Mouse (Mus musculus) kidney, postnatal 14 days (tissue): ENCODE measurements around the gene Cacng4.
A peak's percentile ranks its signal among the peaks of the same experiment; 100 is the strongest.

ENCODE experiments used
- DNase-seq: peaks from one replicate; pipeline ENCODE4 v3.0.0; 2022; ENCODE audit warnings: mixed read lengths

The Cacng4 gene

DNA sequence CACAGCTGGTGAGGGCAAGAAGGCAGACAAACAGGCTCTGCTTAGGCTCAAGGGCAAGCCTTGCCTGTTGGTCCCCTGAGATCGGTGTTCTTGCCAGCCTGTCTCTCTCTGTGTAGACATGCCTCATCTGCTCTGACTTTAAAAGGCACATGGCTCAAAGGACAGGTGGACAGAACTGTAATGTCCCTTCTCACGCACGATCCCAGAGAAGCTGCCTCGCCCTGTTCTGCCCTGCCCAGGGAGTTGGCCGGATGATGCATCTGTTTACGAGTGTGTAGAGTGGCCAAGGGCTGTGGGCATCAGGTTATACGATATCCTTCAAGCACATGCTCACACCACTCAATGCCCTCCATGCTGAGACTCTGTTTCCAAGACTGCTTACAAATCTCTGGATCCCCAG is 80.0 kb downstream of the Cacng4 start:
- DNase-seq = no peak

DNA sequence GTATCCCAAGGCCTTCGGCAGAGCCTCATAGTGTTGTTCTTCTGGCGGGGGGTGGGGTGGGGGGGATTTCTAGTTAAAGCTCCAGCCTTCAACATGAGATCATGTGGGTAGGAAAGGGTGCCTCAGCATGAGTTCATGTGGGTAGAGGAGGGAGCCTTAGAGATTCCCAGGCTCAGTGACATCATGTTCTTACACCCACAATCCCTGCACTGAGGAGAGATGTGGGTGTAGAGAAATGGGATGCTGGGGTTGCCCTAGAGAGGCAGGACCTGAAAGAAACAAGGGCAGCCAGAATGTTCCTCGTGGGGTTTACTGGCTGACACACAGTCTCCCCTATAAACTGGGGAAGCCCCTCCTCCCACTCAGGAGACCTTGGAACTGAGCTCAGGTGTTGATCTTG is 84.0 kb downstream of the Cacng4 start:
- no peak for DNase-seq

DNA sequence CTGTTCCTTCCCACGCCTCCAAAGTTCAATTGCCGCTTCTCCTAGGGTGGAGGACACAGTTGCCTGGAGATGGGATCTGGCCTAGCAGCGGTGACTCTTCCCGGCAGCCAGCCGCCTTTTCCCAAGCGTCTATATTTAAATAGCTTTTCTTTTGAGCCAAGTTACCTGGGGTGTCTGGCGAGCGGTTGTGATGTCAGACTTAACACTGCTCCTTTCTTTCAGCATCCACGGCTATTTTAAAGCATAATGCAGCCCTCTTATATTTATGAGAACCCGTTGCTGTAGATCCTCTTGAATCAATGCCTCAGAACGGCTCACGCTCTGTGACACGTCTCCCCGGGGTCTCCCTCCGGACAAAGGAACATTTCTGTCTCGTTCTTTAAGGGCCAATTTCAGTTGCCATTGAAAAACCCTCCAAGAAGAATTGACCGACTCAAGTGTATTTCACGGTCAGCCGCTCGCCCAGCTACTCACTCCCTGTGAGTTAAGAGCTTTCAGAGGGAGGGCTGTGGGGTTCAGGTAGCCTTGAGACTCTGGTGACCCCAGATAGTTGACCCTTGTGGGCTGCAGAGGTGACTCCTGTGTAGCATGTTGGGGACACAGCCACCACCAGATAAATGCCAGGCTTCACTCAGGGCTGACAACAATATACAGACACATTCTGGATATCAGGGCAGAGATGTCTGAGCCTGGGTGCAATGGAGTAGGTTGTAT is 86.3 kb downstream of the Cacng4 start:
- DNase-seq = no peak

DNA sequence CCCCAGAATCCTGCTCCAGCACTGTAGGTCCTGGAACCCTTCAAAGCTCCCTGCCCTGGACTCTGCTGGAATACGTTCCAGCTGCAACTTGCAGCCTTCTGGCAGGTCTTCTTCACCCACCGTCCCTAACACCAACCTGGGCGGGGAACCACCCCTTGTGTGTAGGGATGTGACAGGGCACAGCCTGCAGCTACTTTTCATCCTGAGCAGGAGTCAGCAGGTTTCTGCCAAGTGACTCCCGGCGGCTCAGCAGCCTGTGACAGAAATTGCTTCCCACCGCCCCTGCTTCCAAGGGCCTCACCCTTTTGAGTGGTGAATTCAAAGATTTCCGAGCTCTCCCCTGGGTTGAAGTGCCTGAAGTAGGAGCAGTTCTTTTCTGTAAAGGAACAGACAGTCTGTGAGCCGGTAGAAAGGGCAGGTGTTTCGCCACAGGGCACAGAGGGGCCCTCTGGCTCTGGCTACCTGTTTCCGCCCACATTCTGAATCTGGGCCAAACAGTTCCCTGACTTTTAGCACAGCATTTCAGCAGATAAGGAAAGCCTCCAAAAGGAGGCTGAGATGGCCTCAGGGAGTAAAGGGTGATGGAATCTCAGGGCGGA is 88.8 kb downstream of the Cacng4 start:
- DNase-seq = peak; percentile 32

DNA sequence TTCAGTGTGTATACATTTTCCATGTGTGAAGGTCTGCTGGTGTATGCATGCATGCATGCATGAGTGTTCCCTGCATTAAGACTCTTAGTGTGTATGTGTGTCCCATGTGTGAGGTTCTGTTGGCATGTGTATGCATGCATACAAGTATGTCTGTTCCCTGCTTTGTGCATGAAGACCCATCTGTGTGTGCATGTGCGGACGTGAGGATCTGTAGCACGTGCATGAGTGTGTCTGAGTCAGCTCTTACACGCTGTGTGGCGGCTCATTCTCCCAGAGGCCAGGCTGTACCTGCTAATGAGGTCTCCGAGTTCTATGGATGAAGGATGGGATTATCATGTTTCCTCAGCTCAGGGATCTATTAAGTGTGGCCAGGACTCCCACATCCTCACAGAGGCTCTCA is 89.3 kb downstream of the Cacng4 start:
- no peak for DNase-seq

DNA sequence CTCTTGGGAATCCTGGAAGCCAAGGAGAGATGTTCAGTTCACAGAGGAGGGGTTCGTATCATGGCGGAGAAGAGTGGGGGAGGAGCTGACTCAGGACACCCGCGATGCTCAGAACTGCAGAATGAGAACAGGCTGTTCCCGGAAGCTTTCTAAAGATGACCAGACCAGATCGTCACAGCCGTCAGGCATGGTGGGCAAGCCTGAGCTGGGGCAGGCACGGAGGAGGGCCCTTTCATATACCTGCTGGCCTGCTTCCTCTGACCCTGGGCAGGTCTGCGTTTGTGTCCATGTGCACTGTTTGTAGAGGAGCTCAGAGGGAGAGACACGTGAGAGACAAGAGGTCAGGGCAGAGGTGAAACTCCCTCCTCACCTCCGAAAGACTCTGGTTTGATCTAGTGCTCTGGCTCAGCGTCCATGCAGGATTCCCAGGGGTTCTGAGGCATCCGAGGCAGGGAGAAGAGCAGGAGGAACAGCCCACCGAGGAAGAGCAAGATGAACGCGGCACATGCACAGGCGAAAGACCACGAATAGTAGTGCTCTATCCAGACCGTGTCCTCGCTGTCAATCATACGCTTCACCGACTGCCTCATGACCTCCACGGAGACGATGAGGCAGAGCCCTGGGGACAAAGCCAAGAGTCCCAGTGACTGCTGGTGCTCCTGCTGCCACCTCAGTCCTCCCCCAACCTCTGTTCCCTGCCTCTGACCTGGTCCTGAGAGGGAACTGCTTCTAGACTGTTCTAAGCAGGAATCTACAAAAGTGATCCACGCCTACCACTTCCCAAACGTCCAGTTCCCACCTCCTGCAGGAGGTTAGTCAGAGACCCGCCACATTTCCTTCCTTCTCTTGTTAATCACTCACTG is 90.9 kb downstream of the Cacng4 start:
- peak; percentile 48 for DNase-seq

DNA sequence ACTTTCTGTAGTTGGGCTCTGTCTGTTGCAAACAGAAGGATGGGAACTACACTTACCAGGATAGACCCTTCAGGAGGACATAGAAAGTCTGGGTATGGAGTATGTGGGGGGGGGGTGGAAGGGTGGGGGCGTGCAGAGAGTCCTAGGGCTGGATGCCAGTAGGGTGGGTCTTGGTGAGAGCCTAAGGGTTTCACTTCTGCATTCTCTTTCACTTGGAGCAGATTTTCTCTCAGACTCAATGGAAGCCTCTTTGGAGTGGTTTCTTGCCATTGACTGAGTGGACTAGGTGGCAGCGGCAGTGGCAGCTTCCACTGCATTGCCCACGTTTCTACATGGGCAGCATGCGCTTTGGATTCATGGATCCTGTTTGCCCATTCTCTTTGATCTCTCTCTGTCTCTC is 94.4 kb downstream of the Cacng4 start:
- DNase-seq = no peak

DNA sequence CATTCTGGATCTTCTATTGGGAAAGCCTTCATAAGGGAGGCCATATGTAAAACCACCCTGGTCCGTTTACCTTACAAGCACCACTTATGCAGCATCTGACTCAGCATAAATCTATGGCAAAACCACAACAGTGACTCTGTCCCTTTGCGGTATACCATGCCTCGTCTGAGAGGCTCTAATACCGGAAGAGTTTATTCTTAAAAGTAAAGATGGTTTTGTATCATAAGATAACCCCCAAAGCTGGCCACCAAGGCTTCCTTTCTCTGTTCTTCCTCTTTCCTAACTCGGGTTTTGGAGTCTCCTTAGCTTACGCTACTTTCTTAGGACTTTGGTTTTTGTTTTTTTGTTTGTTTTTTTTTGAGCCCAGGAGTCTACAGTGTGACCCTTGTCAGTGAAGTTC is 101.0 kb downstream of the Cacng4 start:
- DNase-seq = no peak

DNA sequence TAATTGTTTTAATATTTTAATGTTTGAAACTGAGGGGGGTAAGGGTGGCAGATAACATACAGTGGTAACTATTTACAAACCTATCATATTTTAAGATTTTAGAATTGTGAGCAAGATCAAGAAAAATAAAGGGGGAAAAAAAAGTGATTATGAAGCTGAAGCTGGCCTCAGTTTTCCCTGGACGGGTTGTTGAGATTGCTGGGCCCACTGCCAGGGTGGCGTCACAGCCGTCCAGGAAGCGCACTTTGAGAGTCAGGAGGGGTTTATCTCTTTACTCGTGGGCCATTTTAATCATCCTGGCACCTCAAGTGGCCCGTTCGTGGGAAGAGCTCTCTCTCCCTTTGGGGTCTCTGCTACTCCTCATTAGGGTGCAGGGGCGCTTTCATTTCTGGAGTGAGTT is 102.8 kb downstream of the Cacng4 start:
- peak; percentile 26 for DNase-seq

DNA sequence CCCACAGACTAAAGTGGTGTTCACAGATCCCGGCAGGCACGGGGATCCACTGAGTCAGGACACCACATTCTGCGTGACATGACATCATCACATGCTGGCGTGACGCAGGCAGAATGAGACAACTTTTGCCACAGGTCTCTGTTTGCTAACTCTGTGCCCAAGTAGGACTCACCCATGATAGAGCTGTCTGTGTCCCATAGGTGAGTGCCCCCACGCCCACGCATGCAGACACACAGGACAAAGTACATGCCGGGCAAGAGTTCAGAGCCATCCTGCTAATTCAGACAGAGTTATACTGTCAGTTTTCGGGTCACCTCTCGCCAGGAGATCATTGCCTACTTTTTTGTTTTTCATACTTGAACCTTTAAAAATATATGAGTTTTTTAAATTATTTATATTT is 105.9 kb downstream of the Cacng4 start:
- no peak for DNase-seq

DNA sequence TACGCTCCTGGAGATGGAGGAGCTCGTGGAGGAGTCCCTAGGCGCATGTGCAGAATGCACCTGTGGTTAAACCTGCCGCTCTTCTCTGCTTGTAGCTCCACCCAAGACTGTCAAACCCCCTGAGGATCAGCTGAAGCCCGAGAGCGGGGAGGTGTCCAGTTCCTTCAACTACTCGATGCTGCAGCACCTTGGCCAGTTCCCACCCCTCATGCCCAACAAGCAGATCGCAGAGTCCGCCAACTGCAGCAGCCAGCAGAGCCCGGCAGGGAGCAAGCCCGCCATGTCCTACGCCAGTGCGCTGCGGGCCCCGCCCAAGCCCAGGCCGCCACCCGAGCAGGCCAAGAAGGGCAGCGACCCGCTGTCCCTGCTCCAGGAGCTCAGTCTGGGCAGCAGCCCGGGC is 108.1 kb downstream of the Cacng4 start:
- DNase-seq = no peak

DNA sequence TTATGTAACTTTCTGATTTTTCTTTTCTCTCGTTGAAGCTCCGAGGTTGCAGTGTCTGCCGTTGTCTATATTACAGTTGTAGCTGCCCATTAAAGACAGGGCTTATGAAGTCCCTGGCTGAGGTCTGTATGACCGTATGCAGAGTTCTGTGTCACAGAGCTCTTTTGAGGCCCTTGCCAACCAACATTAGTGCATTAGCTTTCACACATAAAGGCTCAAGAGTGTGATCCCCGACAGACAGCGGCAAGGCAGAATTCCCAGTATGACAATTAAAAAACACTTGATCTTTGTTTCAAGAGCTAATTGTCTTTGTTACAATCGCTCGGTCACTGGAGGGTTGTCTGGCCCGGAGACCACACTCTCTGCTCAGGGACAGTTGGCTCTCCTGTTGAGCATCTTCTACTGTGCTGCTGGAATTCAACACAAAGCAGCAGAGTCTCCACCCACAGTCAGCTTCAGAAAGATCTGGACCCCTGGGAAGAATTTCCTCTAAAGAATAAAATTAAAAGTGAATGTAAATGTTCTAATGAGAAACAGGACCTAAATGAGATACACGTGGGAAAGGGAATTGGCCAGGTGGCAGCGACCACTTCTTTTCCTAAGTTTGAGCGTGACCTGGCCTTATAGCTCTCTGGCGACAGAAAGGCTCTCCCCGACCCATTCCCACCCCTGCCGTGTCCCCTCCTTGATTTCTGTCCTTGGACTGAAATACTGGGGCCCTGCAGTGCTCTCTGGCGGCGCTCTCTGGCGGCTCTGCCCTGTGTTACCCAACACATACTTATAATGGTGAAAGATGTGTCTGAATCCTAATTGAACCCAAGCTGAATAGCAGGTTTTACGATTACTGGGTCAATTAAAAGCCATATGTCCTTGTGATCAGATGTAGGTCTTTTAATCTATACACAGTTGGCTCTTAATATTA is 110.6 kb downstream of the Cacng4 start:
- no peak for DNase-seq

DNA sequence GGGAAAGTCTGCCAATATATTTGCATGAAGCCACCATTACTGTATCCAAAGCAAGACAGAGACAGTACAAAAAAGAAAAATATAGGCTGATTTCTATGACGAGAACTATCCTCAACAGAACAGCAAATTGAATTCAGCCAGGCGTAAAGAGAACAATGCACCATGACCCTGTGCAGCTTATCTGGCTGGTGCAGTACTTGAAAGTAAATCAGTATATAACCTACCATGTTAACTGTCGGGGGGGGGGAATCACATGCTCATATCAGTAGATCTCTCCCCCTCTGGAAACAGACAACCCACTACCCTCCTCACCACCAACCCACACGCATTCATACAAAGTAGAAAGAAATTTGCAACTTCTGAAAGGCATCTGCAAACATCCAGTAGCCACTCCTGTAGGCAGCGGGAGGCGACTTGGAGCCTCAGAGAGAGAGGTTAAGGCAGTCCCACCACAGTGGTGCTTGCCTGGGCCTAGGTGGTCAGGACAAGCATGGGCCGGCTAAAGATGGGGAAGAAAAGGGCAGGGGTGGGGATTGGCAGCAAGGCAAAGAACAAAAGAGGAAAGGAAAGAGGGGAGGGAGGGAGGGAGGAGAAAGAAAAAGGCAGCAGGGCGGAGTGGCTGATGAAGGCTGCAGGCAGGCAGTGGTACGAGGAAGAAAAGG is 111.5 kb downstream of the Cacng4 start:
- no peak for DNase-seq
